Mouse (Mus musculus): ENCODE measurements around the gene Tbx21.

GRCm38 (mm10) chr11:97071129-97071528 lies 44.0 kb downstream of the Tbx21 start:
- TF ChIP-seq EP300 (optimal IDR thresholded peaks at IDR 0.05) (no peak), CTCF (IDR thresholded peaks at IDR 0.05; ENCODE audit: low read depth) (no peak)

Data from stomach, postnatal 0 days (tissue).